Mouse (Mus musculus) small intestine, adult 2 months (tissue): ENCODE data around the gene Xndc1. TPM values are rescaled to one million over a fixed set of nuclear protein-coding genes. Genes with fewer than 3 reads are reported as not detected.

ENCODE experiments used
- H3K27ac ChIP-seq: fragments of 200-500 bp; 2 replicates; pipeline ENCODE4 v1.5.1; 2012; ENCODE audit warnings: low read depth, low read length, control low read depth, inconsistent platforms; ENCODE audit not compliant: insufficient read depth
- H3K27me3 ChIP-seq: fragments of 200-500 bp; 2 replicates; pipeline ENCODE4 v1.6.1; 2012; ENCODE audit warnings: mild to moderate bottlenecking, moderate library complexity, low read length, inconsistent platforms; ENCODE audit not compliant: control insufficient read depth, insufficient read depth
- H3K36me3 ChIP-seq: fragments of 200-500 bp; 2 replicates; pipeline ENCODE4 v1.6.1; 2012; ENCODE audit warnings: mild to moderate bottlenecking, low read length, control low read depth, inconsistent platforms; ENCODE audit not compliant: control insufficient read depth, insufficient read depth
- H3K4me1 ChIP-seq: fragments of 200-500 bp; 2 replicates; pipeline ENCODE4 v1.6.1; 2012; ENCODE audit warnings: low read length, inconsistent platforms, mixed read lengths; ENCODE audit not compliant: control insufficient read depth, insufficient read depth, insufficient read length
- H3K4me3 ChIP-seq: fragments of 200-500 bp; 2 replicates; pipeline ENCODE4 v1.5.1; 2012; ENCODE audit warnings: low read depth, mild to moderate bottlenecking, control low read depth, inconsistent platforms, low read length, moderate library complexity
- CTCF ChIP-seq: fragments of 200-500 bp; IDR thresholded peaks from 2 replicates; pipeline ENCODE4 v1.5.1; 2012; ENCODE audit warnings: low read depth, mild to moderate bottlenecking, control low read depth, inconsistent platforms, low read length, moderate library complexity, mixed read lengths; ENCODE audit not compliant: insufficient replicate concordance, insufficient read length; ENCODE audit errors: extremely low read depth
- POLR2A ChIP-seq: fragments of 200-500 bp; IDR thresholded peaks from 2 replicates; pipeline ENCODE4 v1.6.1; 2012; ENCODE audit warnings: low read depth, mild to moderate bottlenecking, control low read depth, inconsistent platforms, low read length, moderate library complexity
- WGBS: fragments of 180-500 bp; shearing (Covaris S2); methylation state at CpG from one replicate; pipeline ENCODE4 v1.1.7; 2018; 5-methylcytosine and 5-hydroxymethylcytosine counted together
- polyA plus RNA-seq: library from polyadenylated mRNA; depleted of rRNA; stranded (reverse); fragments of >200 nt; gene quantifications from 2 replicates; pipeline ENCODE4 v1.2.3, GENCODE M21; 2012

Xndc1 gene
- polyA plus RNA-seq, 1 experiment = 8.3 TPM

GRCm38 (mm10) chr7:102061353-102061752, 4.0 kb upstream of the Xndc1 start:
- H3K4me1 ChIP-seq = peaks cover 10% of the 10 kb centered on the region; the same call in 1 of the 2 replicates
- H3K27ac ChIP-seq = no peak overlapping the region
- TF ChIP-seq CTCF = no peak
- no peak for TF ChIP-seq POLR2A
- H3K36me3 ChIP-seq = peaks cover 8% of the 10 kb centered on the region
- WGBS = 63% methylated on average over 3 of the region's 3 CpGs
- no peaks in the 10 kb centered on the region for H3K27me3 ChIP-seq
- H3K4me3 ChIP-seq = no peak overlapping the region

- H3K4me1 ChIP-seq = peaks cover 10% of the 10 kb centered on the region; the same call in 1 of the 2 replicates
- H3K4me3 ChIP-seq = no peak overlapping the region
- peak overlapping the region; percentile 25; the same call in 1 of the 2 replicates for H3K27ac ChIP-seq
- H3K27me3 ChIP-seq = no peaks in the 10 kb centered on the region
- H3K36me3 ChIP-seq = peaks cover 5% of the 10 kb centered on the region
- WGBS = 29% methylated on average over 1 of the region's 1 CpGs
- TF ChIP-seq CTCF = no peak
- TF ChIP-seq POLR2A = no peak
These were observed 3.1 kb upstream of the Xndc1 start for GRCm38 (mm10) chr7:102062203-102062602.

GRCm38 (mm10) chr7:102063891-102064290, 1.4 kb upstream of the Xndc1 start:
- Histone ChIP-seq H3K27ac (peak overlapping the region; percentile 48), H3K4me3 (no peak overlapping the region)
- WGBS = 27% methylated on average over 9 of the region's 9 CpGs

GRCm38 (mm10) chr7:102064655-102065045, 661 bp upstream of the Xndc1 start:
- TF ChIP-seq CTCF = no peak
- no peak for TF ChIP-seq POLR2A
- Histone ChIP-seq H3K4me1 (peaks cover 8% of the 10 kb centered on the region; the same call in 1 of the 2 replicates), H3K27ac (peak overlapping the region; percentile 53), H3K27me3 (no peaks in the 10 kb centered on the region), H3K36me3 (peaks cover 2% of the 10 kb centered on the region; the same call in 1 of the 2 replicates), H3K4me3 (peak overlapping the region; percentile 91)
- WGBS = under 1% methylated on average over 9 of the region's 9 CpGs

More at GRCm38 (mm10) chr7:102063891-102064290, 1.4 kb upstream of the Xndc1 start:
- H3K36me3 ChIP-seq = peaks cover 3% of the 10 kb centered on the region; the same call in 1 of the 2 replicates
- peaks cover 10% of the 10 kb centered on the region; the same call in 1 of the 2 replicates for H3K4me1 ChIP-seq
- no peaks in the 10 kb centered on the region for H3K27me3 ChIP-seq
- TF ChIP-seq CTCF (no peak), POLR2A (no peak)

GRCm38 (mm10) chr7:102066363-102066762, 1.1 kb downstream of the Xndc1 start:
- Histone ChIP-seq H3K4me3 (no peak overlapping the region), H3K27ac (no peak overlapping the region), H3K27me3 (no peaks in the 10 kb centered on the region), H3K36me3 (no peaks in the 10 kb centered on the region), H3K4me1 (peaks cover 3% of the 10 kb centered on the region; the same call in 1 of the 2 replicates)
- 46% methylated on average over 6 of the region's 6 CpGs for WGBS
- TF ChIP-seq POLR2A (no peak), CTCF (no peak)

GRCm38 (mm10) chr7:102076714-102077296, 11.5 kb downstream of the Xndc1 start:
- TF ChIP-seq POLR2A (no peak), CTCF (peak; percentile 68; the same call in 1 of the 2 replicates)
- peaks cover 46% of the 10 kb centered on the region for H3K36me3 ChIP-seq
- WGBS = 80% methylated on average over 7 of the region's 7 CpGs

GRCm38 (mm10) chr7:102078517-102078916, 13.2 kb downstream of the Xndc1 start:
- 68% methylated on average over 7 of the region's 7 CpGs for whole genome bisulfite sequencing
- Histone ChIP-seq H3K36me3 (peaks cover 45% of the 10 kb centered on the region), H3K4me1 (no peaks in the 10 kb centered on the region), H3K27ac (no peak overlapping the region), H3K27me3 (no peaks in the 10 kb centered on the region), H3K4me3 (no peak overlapping the region)
- TF ChIP-seq CTCF (no peak), POLR2A (no peak)

More at GRCm38 (mm10) chr7:102076714-102077296, 11.5 kb downstream of the Xndc1 start:
- Histone ChIP-seq H3K27ac (no peak overlapping the region), H3K4me1 (no peaks in the 10 kb centered on the region), H3K4me3 (no peak overlapping the region), H3K27me3 (no peaks in the 10 kb centered on the region)

- H3K4me3 ChIP-seq = no peak overlapping the region
- peaks cover 42% of the 10 kb centered on the region for H3K36me3 ChIP-seq
- H3K27ac ChIP-seq = no peak overlapping the region
- WGBS = 91% methylated on average over 8 of the region's 8 CpGs
- H3K4me1 ChIP-seq = no peaks in the 10 kb centered on the region
- TF ChIP-seq CTCF (no peak), POLR2A (no peak)
- H3K27me3 ChIP-seq = no peaks in the 10 kb centered on the region
These were observed 15.0 kb downstream of the Xndc1 start for GRCm38 (mm10) chr7:102080311-102080710.
